Mouse (Mus musculus) embryonic fibroblast, embryonic 13.5 days (primary cell): ENCODE measurements at regions not wholly inside any gene's neighbourhood (a gene's known extent, or its start where the extent isn't known, plus 50 kb on each side); places are given as distances from the start of the nearest gene placed in this dataset.

Source experiments
- H3K27ac ChIP-seq: 2 replicates; pipeline ENCODE4 v1.5.1; 2012; ENCODE audit warnings: low read length, control low read depth, inconsistent platforms; ENCODE audit not compliant: insufficient read depth
- H3K4me1 ChIP-seq: 2 replicates; pipeline ENCODE4 v1.6.1; 2011; ENCODE audit warnings: low read length; ENCODE audit not compliant: control insufficient read depth, insufficient read depth
- H3K4me3 ChIP-seq: 2 replicates; pipeline ENCODE4 v1.5.1; 2011; ENCODE audit warnings: mild to moderate bottlenecking, control low read depth, low read length; ENCODE audit not compliant: insufficient read depth
- CTCF ChIP-seq: IDR thresholded peaks from 2 replicates; pipeline ENCODE4 v1.5.1; 2011; ENCODE audit warnings: mild to moderate bottlenecking, control low read depth, low read length, moderate library complexity, borderline replicate concordance; ENCODE audit not compliant: insufficient read depth
- POLR2A ChIP-seq: IDR thresholded peaks from 2 replicates; pipeline ENCODE4 v1.6.1; 2011; ENCODE audit warnings: low read depth, mild to moderate bottlenecking, control low read depth, low read length, moderate library complexity

- H3K4me1 ChIP-seq = no peaks in the 10 kb centered on the region
- TF ChIP-seq CTCF (no peak), POLR2A (no peak)
- H3K27ac ChIP-seq = no peak overlapping the region
- no peak overlapping the region for H3K4me3 ChIP-seq
Observed at GRCm38 (mm10) chr12:25687063-25687462, 590.1 kb upstream of the Id2 start.

GRCm38 (mm10) chr12:25676631-25677030 is 579.7 kb upstream of the Id2 start:
- Histone ChIP-seq H3K4me1 (no peaks in the 10 kb centered on the region), H3K27ac (no peak overlapping the region), H3K4me3 (no peak overlapping the region)
- TF ChIP-seq POLR2A (no peak), CTCF (no peak)

- H3K27ac ChIP-seq = no peak overlapping the region
- no peaks in the 10 kb centered on the region for H3K4me1 ChIP-seq
- no peak overlapping the region for H3K4me3 ChIP-seq
- TF ChIP-seq CTCF (no peak), POLR2A (no peak)
Observed at GRCm38 (mm10) chr12:25668336-25668735, 571.4 kb upstream of the Id2 start.

GRCm38 (mm10) chr12:25654456-25654855 is 557.5 kb upstream of the Id2 start:
- Histone ChIP-seq H3K27ac (no peak overlapping the region), H3K4me1 (no peaks in the 10 kb centered on the region; the same call in 1 of the 2 replicates)
- TF ChIP-seq CTCF = no peak
- no peak for TF ChIP-seq POLR2A

DNA sequence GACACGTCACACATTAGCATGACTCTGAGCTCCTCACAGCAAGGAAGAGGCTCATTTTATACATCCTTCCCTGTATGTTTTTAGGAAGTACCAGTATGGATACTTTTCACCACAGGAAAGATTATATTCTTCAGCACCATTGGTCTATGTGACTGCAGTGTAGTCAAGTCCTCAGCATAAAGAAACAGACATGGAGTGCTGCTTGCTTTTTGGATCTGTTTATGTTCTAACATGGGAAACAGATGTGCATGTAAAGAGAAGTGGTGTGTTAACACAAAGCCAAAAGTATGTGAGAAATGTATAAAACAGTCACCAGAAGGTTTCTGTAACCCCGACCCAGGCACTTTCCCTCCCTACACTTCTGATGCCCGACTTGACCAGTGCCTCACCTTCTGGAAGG is 553.3 kb upstream of the Id2 start:
- Histone ChIP-seq H3K4me1 (no peaks in the 10 kb centered on the region; the same call in 1 of the 2 replicates), H3K27ac (peak overlapping the region; percentile 40; the same call in 1 of the 2 replicates), H3K4me3 (no peak overlapping the region)
- TF ChIP-seq POLR2A = no peak
- TF ChIP-seq CTCF = no peak

More at GRCm38 (mm10) chr12:25654456-25654855, 557.5 kb upstream of the Id2 start:
- no peak overlapping the region for H3K4me3 ChIP-seq

GRCm38 (mm10) chr12:25628081-25628480 is 531.1 kb upstream of the Id2 start:
- Histone ChIP-seq H3K4me1 (peaks cover 3% of the 10 kb centered on the region), H3K27ac (no peak overlapping the region), H3K4me3 (no peak overlapping the region)
- TF ChIP-seq POLR2A (no peak), CTCF (no peak)

DNA sequence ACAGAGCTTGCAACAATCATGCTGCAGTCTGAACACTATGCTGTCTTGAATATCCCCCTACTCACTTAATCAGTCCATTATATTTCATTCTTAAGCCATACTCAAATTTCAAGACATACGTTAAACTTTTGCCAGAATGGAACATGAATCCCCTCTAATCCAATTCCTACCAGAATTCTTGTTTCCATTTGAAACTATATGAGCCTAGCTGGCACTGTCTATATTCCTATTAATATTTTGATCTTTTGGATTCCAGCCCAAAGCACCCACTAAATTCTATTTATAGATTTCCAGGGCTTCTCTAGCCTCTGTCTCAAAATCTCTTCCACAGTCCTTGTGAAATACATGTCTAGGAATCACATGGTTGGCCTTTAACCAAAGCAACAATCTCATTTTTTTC is 528.9 kb upstream of the Id2 start:
- TF ChIP-seq POLR2A (no peak), CTCF (no peak)
- Histone ChIP-seq H3K4me3 (no peak overlapping the region), H3K27ac (no peak overlapping the region), H3K4me1 (peaks cover 3% of the 10 kb centered on the region)

DNA sequence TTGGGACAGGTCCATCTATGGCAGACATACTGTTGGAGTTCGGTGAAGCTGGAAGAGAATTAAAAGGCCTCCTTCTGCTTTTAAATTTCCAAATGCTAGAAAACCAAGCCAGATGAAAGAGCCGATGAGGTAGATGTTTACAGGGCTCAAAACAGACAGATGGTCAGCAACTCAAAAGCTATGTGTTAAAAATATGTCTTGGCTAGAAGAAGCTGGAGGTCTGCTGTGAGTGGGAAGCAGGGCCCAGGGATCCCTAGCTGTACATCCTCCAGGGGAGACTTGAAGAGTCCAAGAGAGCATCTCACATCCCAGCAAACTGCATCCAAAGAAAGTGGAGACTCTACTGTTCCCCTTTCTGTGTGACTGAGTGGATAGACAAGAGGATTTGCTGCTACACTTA is 526.5 kb upstream of the Id2 start:
- Histone ChIP-seq H3K27ac (no peak overlapping the region), H3K4me3 (no peak overlapping the region), H3K4me1 (peaks cover 3% of the 10 kb centered on the region)
- no peak for TF ChIP-seq POLR2A
- no peak for TF ChIP-seq CTCF

GRCm38 (mm10) chr12:25621142-25621541 is 524.2 kb upstream of the Id2 start:
- TF ChIP-seq POLR2A (no peak), CTCF (no peak)
- Histone ChIP-seq H3K4me3 (no peak overlapping the region), H3K27ac (no peak overlapping the region), H3K4me1 (no peaks in the 10 kb centered on the region)

DNA sequence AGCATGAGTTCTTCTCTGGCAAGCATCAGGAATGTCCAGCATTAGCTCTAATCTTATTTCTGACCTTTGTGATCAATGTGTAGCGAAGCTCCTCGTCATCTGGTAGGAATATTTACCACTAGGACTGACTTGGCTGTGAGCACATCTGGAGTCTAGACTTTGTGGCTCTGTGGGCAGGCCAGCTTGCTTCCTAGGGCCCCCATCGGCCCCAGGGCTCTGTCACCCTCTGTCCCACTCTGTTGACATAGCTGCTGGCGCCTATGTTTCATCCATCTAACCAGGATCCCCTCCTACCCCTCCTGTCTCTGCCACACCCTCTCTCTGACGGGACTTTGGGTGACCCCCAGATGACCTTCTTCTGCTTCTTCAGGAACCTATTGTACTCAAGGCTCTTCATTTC is 520.6 kb upstream of the Id2 start:
- Histone ChIP-seq H3K4me3 (no peak overlapping the region), H3K27ac (no peak overlapping the region), H3K4me1 (no peaks in the 10 kb centered on the region)
- TF ChIP-seq CTCF (no peak), POLR2A (no peak)

GRCm38 (mm10) chr12:25615377-25615776 is 518.4 kb upstream of the Id2 start:
- TF ChIP-seq CTCF (no peak), POLR2A (no peak)
- no peak overlapping the region for H3K4me3 ChIP-seq

More at GRCm38 (mm10) chr12:25615377-25615776, 518.4 kb upstream of the Id2 start:
- Histone ChIP-seq H3K4me1 (no peaks in the 10 kb centered on the region), H3K27ac (no peak overlapping the region)
